Mouse (Mus musculus) MEL (cell line): ENCODE measurements at regions not wholly inside any gene's neighbourhood (a gene's known extent, or its start where the extent isn't known, plus 50 kb on each side); places are given as distances from the start of the nearest gene placed in this dataset.

Experiments
- CTCF ChIP-seq, 3 experiments: IDR thresholded peaks in 2 of 3; conservative IDR thresholded peaks in 1 of 3; 2 replicates each; pipeline ENCODE4 v1.5.1; 2011 to 2012; ENCODE audit warnings: low read length in 3 of 3, low read depth in 2 of 3, mild to moderate bottlenecking in 2 of 3, improper control_type of control experiment in 1 of 3, inconsistent platforms in 1 of 3, mixed read lengths in 1 of 3, moderate library complexity in 1 of 3; ENCODE audit not compliant: control insufficient read depth in 1 of 3, insufficient read depth in 1 of 3, poor library complexity in 1 of 3, severe bottlenecking in 1 of 3
- EP300 ChIP-seq, 2 experiments: IDR thresholded peaks; 2 replicates each; pipeline ENCODE4 v1.6.1; 2011; ENCODE audit warnings: improper control_type of control experiment in 2 of 2, low read length in 2 of 2, low read depth in 1 of 2, mild to moderate bottlenecking in 1 of 2
- GATA1 ChIP-seq: IDR thresholded peaks from 2 replicates; pipeline ENCODE4 v1.6.1; 2011; ENCODE audit warnings: low read depth, low read length, improper control_type of control experiment
- MXI1 ChIP-seq: IDR thresholded peaks from 2 replicates; pipeline ENCODE4 v1.6.1; 2011; ENCODE audit warnings: mild to moderate bottlenecking, low read depth, low read length, improper control_type of control experiment
- UBTF ChIP-seq: IDR thresholded peaks from 2 replicates; pipeline ENCODE4 v1.6.1; 2012; ENCODE audit warnings: low read depth, mild to moderate bottlenecking, inconsistent platforms, low read length, improper control_type of control experiment, moderate library complexity, borderline replicate concordance; ENCODE audit not compliant: insufficient read depth
- ZKSCAN1 ChIP-seq: IDR thresholded peaks from 2 replicates; pipeline ENCODE4 v1.6.1; 2012; ENCODE audit warnings: low read depth, mild to moderate bottlenecking, inconsistent platforms, low read length, improper control_type of control experiment, moderate library complexity
- ZNF384 ChIP-seq: IDR thresholded peaks from 2 replicates; pipeline ENCODE4 v1.6.1; 2012; ENCODE audit warnings: low read depth, mild to moderate bottlenecking, inconsistent platforms, low read length, improper control_type of control experiment

GRCm38 (mm10) chr1:122123954-122124353 lies 556.2 kb upstream of the Ddx18 start:
- no peak for TF ChIP-seq CTCF (IDR thresholded peaks at IDR 0.05 in 2 of 3, conservative IDR thresholded peaks at IDR 0.05 in 1 of 3; ENCODE audit: control insufficient read depth in 1 of 3, insufficient read depth in 1 of 3, low read depth in 2 of 3, low read length in 3 of 3, poor library complexity in 1 of 3, severe bottlenecking in 1 of 3)
- no peak for TF ChIP-seq MXI1
- TF ChIP-seq EP300 (IDR thresholded peaks at IDR 0.05; ENCODE audit: low read depth in 1 of 2, low read length in 2 of 2), result no peak
- TF ChIP-seq ZNF384, result no peak
- TF ChIP-seq ZKSCAN1, result no peak
- no peak for TF ChIP-seq GATA1
- TF ChIP-seq UBTF, result no peak
